Mouse (Mus musculus) retina, adult 2 months (tissue): ENCODE data around the gene Cldn9.

Experiments used
- DNase-seq: peaks from one replicate; pipeline ENCODE4 v3.0.0-alpha.2; 2012; ENCODE audit warnings: low read depth, low spot score

The Cldn9 gene

DNA sequence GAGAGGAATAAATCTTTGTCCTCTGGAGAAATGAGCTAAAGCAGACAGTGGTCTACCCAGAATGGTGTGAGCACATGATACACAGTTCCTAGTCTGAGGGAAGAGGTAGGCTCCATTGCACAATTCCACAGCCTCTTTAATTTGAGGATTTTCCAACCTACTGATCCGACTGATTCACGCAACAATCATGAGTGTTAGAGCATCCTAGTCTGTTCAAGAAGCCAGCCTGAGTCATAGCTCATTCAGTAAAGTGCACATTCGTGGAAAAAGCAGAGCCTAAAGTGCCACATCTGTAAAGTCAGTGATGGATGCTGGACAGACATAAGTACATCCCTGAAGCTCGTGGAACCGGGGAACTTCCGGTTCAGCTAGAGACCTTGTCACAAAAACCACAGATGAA is 32.5 kb downstream of the Cldn9 start:
- DNase-seq, result no peak

DNA sequence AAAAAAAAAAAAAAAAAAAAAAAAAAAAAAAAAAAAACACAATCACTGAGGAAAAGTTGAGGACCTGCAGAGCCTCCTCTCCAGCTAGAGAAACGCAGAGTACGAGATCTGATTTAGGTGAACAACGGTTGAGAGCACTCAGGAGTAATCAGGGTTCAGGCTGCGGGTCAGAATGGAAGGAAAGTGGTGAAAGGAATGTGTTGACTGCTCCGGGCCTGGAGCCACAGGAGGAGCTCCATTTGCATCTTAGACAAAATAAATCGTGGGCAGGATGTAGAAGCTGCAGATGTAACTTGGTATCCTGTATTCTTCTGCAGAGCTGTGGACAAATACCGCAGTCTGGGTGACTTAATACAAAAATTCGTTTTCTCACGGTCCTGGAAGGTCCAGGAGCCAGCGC is 37.9 kb downstream of the Cldn9 start:
- DNase-seq, result no peak

DNA sequence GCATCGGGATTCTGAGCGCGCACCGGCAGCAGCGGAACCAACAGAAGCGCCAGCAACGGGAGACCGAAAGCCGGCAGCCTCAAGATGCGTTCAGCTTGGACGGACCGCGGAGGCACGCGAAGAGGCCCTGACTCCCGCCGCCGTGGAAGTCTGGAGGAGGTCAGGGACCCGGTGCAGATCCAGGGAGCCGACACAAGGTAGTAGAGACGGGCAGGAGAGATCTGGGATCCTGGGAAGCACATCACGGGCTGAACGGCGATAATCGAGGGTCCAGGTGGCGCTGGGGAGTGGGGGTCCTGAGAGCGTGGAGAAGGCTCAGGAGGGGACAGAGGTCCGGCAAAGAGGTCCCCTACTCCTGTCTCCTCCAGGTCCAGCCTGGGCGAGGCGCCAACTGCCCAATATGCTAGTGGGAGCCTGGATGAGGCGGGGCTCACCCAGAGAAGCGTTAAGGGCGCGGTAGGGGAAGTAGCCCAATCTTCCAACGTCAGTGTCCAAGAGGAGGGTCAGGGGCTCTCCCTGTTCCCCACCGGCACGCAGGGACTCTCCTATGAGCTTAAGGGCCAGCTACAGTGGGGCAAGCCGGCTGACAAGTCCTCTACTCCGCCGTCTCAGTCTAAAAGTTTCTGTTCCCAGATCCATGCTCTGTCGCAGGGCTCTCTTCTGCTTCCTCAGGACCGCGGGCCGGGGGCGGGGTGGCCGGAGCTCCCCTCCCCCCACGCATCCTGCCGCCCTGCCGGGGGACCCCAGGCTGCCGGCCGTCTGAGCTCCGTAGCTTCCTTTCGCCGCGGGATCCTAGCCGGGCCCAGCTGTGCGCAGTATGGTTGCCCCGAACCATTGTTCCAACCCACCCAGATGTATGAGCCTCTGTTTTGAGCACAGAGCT is 39.0 kb downstream of the Cldn9 start, which contains the start of gene Mmp25:
TSS of gene Mmp25 (minus strand) at position 665 of the 883 bp plus-strand sequence.
- DNase-seq, result no peak
